Mouse (Mus musculus): Measurements from ENCODE around the gene Ell3.

- TF ChIP-seq CTCF (conservative IDR thresholded peaks at IDR 0.05; ENCODE audit: insufficient read depth, insufficient read length, low read depth, low read length) = no peak
- TF ChIP-seq POLR2A (IDR thresholded peaks at IDR 0.05; ENCODE audit: low read depth, low read length) = no peak
Observed at GRCm38 (mm10) chr2:121446506-121446905, 2.4 kb upstream of the Ell3 start.

Data from kidney, adult 2 months (tissue).